Mouse (Mus musculus): ENCODE results near the gene Hoxb1.

Gene Hoxb1

GRCm38 (mm10) chr11:96365441-96366091 is at the start of gene Hoxb1:
Gene Hoxb1 (plus strand): TSS chr11:96365752.
- no peak for DNase-seq (ENCODE audit: low spot score)

GRCm38 (mm10) chr11:96316696-96317607 is 48.6 kb upstream of the Hoxb1 start:
- DNase-seq (ENCODE audit: low spot score): no peak

- DNase-seq (ENCODE audit: low spot score): no peak
Measured at GRCm38 (mm10) chr11:96317608-96318367, 47.8 kb upstream of the Hoxb1 start, which contains the start of gene Hoxb4. Gene Hoxb4 (plus strand): TSS chr11:96318267.

GRCm38 (mm10) chr11:96318368-96319070 is 47.0 kb upstream of the Hoxb1 start:
- peak; percentile 55 for DNase-seq (ENCODE audit: low spot score)

GRCm38 (mm10) chr11:96319071-96319902 is 46.3 kb upstream of the Hoxb1 start:
- no peak for DNase-seq (ENCODE audit: low spot score)

GRCm38 (mm10) chr11:96319910-96320309 is 45.6 kb upstream of the Hoxb1 start:
- no peak for DNase-seq (ENCODE audit: low spot score)

- DNase-seq (ENCODE audit: low spot score): no peak
Measured at GRCm38 (mm10) chr11:96320688-96321087, 44.9 kb upstream of the Hoxb1 start.

- no peak for DNase-seq (ENCODE audit: low spot score)
Measured at GRCm38 (mm10) chr11:96321846-96322245, 43.7 kb upstream of the Hoxb1 start.

GRCm38 (mm10) chr11:96322738-96323137 is 42.8 kb upstream of the Hoxb1 start:
- DNase-seq (ENCODE audit: low spot score): no peak

- DNase-seq (ENCODE audit: low spot score): no peak
Measured at GRCm38 (mm10) chr11:96323154-96323553, 42.4 kb upstream of the Hoxb1 start, which contains the start of gene Hoxb3. Gene Hoxb3 (plus strand): TSS chr11:96323326.

GRCm38 (mm10) chr11:96324125-96324524 is 41.4 kb upstream of the Hoxb1 start:
- DNase-seq (ENCODE audit: low spot score): no peak

- no peak for DNase-seq (ENCODE audit: low spot score)
Measured at GRCm38 (mm10) chr11:96324965-96325364, 40.6 kb upstream of the Hoxb1 start.

GRCm38 (mm10) chr11:96325747-96326212 is 39.8 kb upstream of the Hoxb1 start:
- DNase-seq (ENCODE audit: low spot score): no peak

- no peak for DNase-seq (ENCODE audit: low spot score)
Measured at GRCm38 (mm10) chr11:96326705-96327104, 38.8 kb upstream of the Hoxb1 start.

- DNase-seq (ENCODE audit: low spot score): no peak
Measured at GRCm38 (mm10) chr11:96327122-96327521, 38.4 kb upstream of the Hoxb1 start.

GRCm38 (mm10) chr11:96327750-96328149 is 37.8 kb upstream of the Hoxb1 start:
- no peak for DNase-seq (ENCODE audit: low spot score)

GRCm38 (mm10) chr11:96328605-96329004 is 36.9 kb upstream of the Hoxb1 start:
- no peak for DNase-seq (ENCODE audit: low spot score)

- no peak for DNase-seq (ENCODE audit: low spot score)
Measured at GRCm38 (mm10) chr11:96332105-96332504, 33.4 kb upstream of the Hoxb1 start.

GRCm38 (mm10) chr11:96332618-96333032 is 32.9 kb upstream of the Hoxb1 start:
- DNase-seq (ENCODE audit: low spot score): no peak

GRCm38 (mm10) chr11:96333241-96334001 is 32.1 kb upstream of the Hoxb1 start:
- DNase-seq (ENCODE audit: low spot score): no peak
